Mouse (Mus musculus) bone marrow, adult 2 months (tissue): Measurements from ENCODE around the gene Utp11.

Experiments
- CTCF ChIP-seq: fragments of 200-500 bp; IDR thresholded peaks from 2 replicates; pipeline ENCODE4 v1.5.1; 2011; ENCODE audit warnings: low read length, control low read depth; ENCODE audit not compliant: control insufficient read depth, insufficient read depth
- POLR2A ChIP-seq: fragments of 200-500 bp; IDR thresholded peaks from 2 replicates; pipeline ENCODE4 v1.6.1; 2011; ENCODE audit warnings: low read depth, mild to moderate bottlenecking, control low read depth, low read length, borderline replicate concordance; ENCODE audit not compliant: control insufficient read depth

GRCm38 (mm10) chr4:124712618-124713017 is 19.2 kb upstream of the Utp11 start:
- no peak for TF ChIP-seq POLR2A
- TF ChIP-seq CTCF = no peak
